Mouse (Mus musculus) neutrophil, adult 65 days (primary cell): ENCODE measurements around the gene Gm21983. TPM values are rescaled to one million over a fixed set of nuclear protein-coding genes. Genes with fewer than 3 reads are reported as not detected.

Experiments used
- total RNA-seq: library from RNA; stranded (reverse); gene quantifications from 2 replicates; pipeline ENCODE4 v1.2.4, GENCODE M21; 2023

Gm21983 gene
- not detected in 2 replicates for total RNA-seq

GRCm38 (mm10) chr7:27180837-27181695, at the start of gene Gm21983, which contains the start of gene Mia:
TSS of gene Gm21983 (minus strand) at chr7:27181086.
TSS of gene Mia (minus strand) at chr7:27181157.

GRCm38 (mm10) chr7:27228281-27228821, 47.5 kb upstream of the Gm21983 start, which contains the start of gene Itpkc:
TSS of gene Itpkc (minus strand) at chr7:27228661.

GRCm38 (mm10) chr7:27195681-27196611, 15.1 kb upstream of the Gm21983 start, which contains the start of the genes BC024978 and Snrpa:
TSS of gene BC024978 (plus strand) at chr7:27195781.
TSS of gene Snrpa (minus strand) at chr7:27196271.

GRCm38 (mm10) chr7:27178324-27179216, 2.3 kb downstream of the Gm21983 start, which contains the start of gene Rab4b:
TSS of gene Rab4b (minus strand) at chr7:27178896.

GRCm38 (mm10) chr7:27166614-27167474, 14.0 kb downstream of the Gm21983 start, which contains the start of gene Egln2:
TSS of gene Egln2 (minus strand) at chr7:27166802.

GRCm38 (mm10) chr7:27153205-27153764, 27.6 kb downstream of the Gm21983 start, which contains the start of gene Cyp2t4:
TSS of gene Cyp2t4 (plus strand) at chr7:27153714.

GRCm38 (mm10) chr7:27119676-27120075, 61.2 kb downstream of the Gm21983 start, which contains the start of gene Cyp2f2:
TSS of gene Cyp2f2 (plus strand) at chr7:27119909.

Other genes starting within 250 kb of the Gm21983 start
- gene Cyp2a22, start 241.7 kb downstream of the Gm21983 start, total RNA-seq: not detected in 2 replicates
- not detected in 2 replicates for gene Cyp2a12, start 152.0 kb downstream of the Gm21983 start, total RNA-seq
- gene Cyp2f2, start 61.2 kb downstream of the Gm21983 start, total RNA-seq: not detected in 2 replicates
- not detected in 2 replicates for gene Cyp2t4, start 27.4 kb downstream of the Gm21983 start, total RNA-seq
- 33.3 and 43.6 TPM in 2 replicates for gene Egln2, start 14.3 kb downstream of the Gm21983 start, total RNA-seq
- 114 TPM in 2 replicates for gene Rab4b, start 2.2 kb downstream of the Gm21983 start, total RNA-seq
- not detected in 2 replicates for gene Mia, start 71 bp upstream of the Gm21983 start, total RNA-seq
- 0.84 and 3.4 TPM in 2 replicates for gene BC024978, start 14.7 kb upstream of the Gm21983 start, total RNA-seq
- 32.2 and 32.3 TPM in 2 replicates for gene Snrpa, start 15.2 kb upstream of the Gm21983 start, total RNA-seq
- 16.1 and 23.6 TPM in 2 replicates for gene Itpkc, start 47.6 kb upstream of the Gm21983 start, total RNA-seq
- gene Coq8b, start 51.9 kb upstream of the Gm21983 start, total RNA-seq: 23.7 and 25.7 TPM in 2 replicates
- gene Numbl, start 77.3 kb upstream of the Gm21983 start, total RNA-seq: 3.2 and 3.3 TPM in 2 replicates
- 0.11 and 0.16 TPM in 2 replicates for gene Ltbp4, start 156.6 kb upstream of the Gm21983 start, total RNA-seq
- gene Shkbp1, start 174.9 kb upstream of the Gm21983 start, total RNA-seq: 103 and 111 TPM in 2 replicates
- gene Gm20479, start 176.3 kb upstream of the Gm21983 start, total RNA-seq: 0.84 and 20.0 TPM in 2 replicates